Mouse (Mus musculus) adrenal gland, adult 8-10 months (tissue): ENCODE measurements at regions not wholly inside any gene's neighbourhood (a gene's known extent, or its start where the extent isn't known, plus 50 kb on each side); places are given as distances from the start of the nearest gene placed in this dataset.

ENCODE experiments used
- DNase-seq: peaks from one replicate; pipeline ENCODE4 v3.0.0; 2022

- DNase-seq = no peak
Observed at GRCm38 (mm10) chr4:31627053-31627452, 336.8 kb upstream of the Map3k7 start.

GRCm38 (mm10) chr4:31627777-31628176 lies 336.1 kb upstream of the Map3k7 start:
- DNase-seq = no peak

GRCm38 (mm10) chr4:31638564-31638963 lies 325.3 kb upstream of the Map3k7 start:
- DNase-seq = no peak

GRCm38 (mm10) chr4:31642161-31642560 lies 321.7 kb upstream of the Map3k7 start:
- DNase-seq = no peak

GRCm38 (mm10) chr4:31642593-31643290 lies 321.2 kb upstream of the Map3k7 start:
- DNase-seq = peak; percentile 19

GRCm38 (mm10) chr4:31648631-31649368 lies 315.1 kb upstream of the Map3k7 start:
- no peak for DNase-seq

- DNase-seq = no peak
Observed at GRCm38 (mm10) chr4:31655364-31656106, 308.4 kb upstream of the Map3k7 start.

- DNase-seq = no peak
Observed at GRCm38 (mm10) chr4:31656111-31656510, 307.8 kb upstream of the Map3k7 start.

GRCm38 (mm10) chr4:31658820-31659219 lies 305.1 kb upstream of the Map3k7 start:
- DNase-seq = no peak

- no peak for DNase-seq
Observed at GRCm38 (mm10) chr4:31660896-31661295, 303.0 kb upstream of the Map3k7 start.

GRCm38 (mm10) chr4:31671530-31672170 lies 292.2 kb upstream of the Map3k7 start:
- DNase-seq = no peak

- no peak for DNase-seq
Observed at GRCm38 (mm10) chr4:31672171-31672841, 291.6 kb upstream of the Map3k7 start.

- DNase-seq = no peak
Observed at GRCm38 (mm10) chr4:31672842-31673171, 291.1 kb upstream of the Map3k7 start.

- DNase-seq = no peak
Observed at GRCm38 (mm10) chr4:31679007-31679590, 284.8 kb upstream of the Map3k7 start.

- no peak for DNase-seq
Observed at GRCm38 (mm10) chr4:31680958-31681357, 282.9 kb upstream of the Map3k7 start.

- DNase-seq = no peak
Observed at GRCm38 (mm10) chr4:31689083-31689482, 274.8 kb upstream of the Map3k7 start.

- no peak for DNase-seq
Observed at GRCm38 (mm10) chr4:31697769-31698505, 266.0 kb upstream of the Map3k7 start.

GRCm38 (mm10) chr4:31698506-31698782 lies 265.5 kb upstream of the Map3k7 start:
- no peak for DNase-seq

- no peak for DNase-seq
Observed at GRCm38 (mm10) chr4:31699296-31699695, 264.6 kb upstream of the Map3k7 start.

- DNase-seq = no peak
Observed at GRCm38 (mm10) chr4:31714054-31714651, 249.7 kb upstream of the Map3k7 start.

GRCm38 (mm10) chr4:31723501-31723900 lies 240.4 kb upstream of the Map3k7 start:
- DNase-seq = no peak
